8 mouse cellular contexts compared by ENCODE assay signal in genomic region chr1:155091842-155092800, GRCm38 (mm10). TPM values are rescaled to one million over a fixed set of nuclear protein-coding genes. Genes with fewer than 3 reads are reported as not detected.
DNase-seq lines count a peak whose midpoint lies in the region; ATAC-seq lines count a peak whose summit lies in the region.

No protein-coding gene starts in this region.

- no peaks in the 10 kb centered on the region for H3K9me3 ChIP-seq in heart, embryonic 11.5 days (replicated peaks; ENCODE audit: control insufficient read depth, low read length)
- H3K9me3 ChIP-seq in midbrain, embryonic 12.5 days: no peaks in the 10 kb centered on the region
- no peaks in the 10 kb centered on the region for H3K9me3 ChIP-seq in stomach, embryonic 16.5 days (replicated peaks; ENCODE audit: control insufficient read depth, low read length)

- H3K27ac ChIP-seq in brown adipose tissue, adult 24 weeks (replicated peaks; ENCODE audit: low read depth, low read length): peak overlapping the region; percentile 24
- H3K27ac ChIP-seq in heart, embryonic 11.5 days (ENCODE audit: low read depth, low read length): peak overlapping the region; percentile 85
- H3K27ac ChIP-seq in midbrain, embryonic 12.5 days (replicated peaks): peak overlapping the region; percentile 46
- peak overlapping the region; percentile 88 for H3K27ac ChIP-seq in stomach, embryonic 16.5 days (ENCODE audit: low read length)

- peak; percentile 40 to 54 for DNase-seq in left cerebral cortex, adult 18-20 months (ENCODE audit: low spot score in 2 of 2)
- DNase-seq in left cerebral cortex, adult 11 months (ENCODE audit: low spot score): no peak
- DNase-seq in kidney, postnatal 10 days: peak; percentile 83
- no peak for DNase-seq in spleen, postnatal 10 days (ENCODE audit: low spot score in 2 of 2)

- WGBS in heart, embryonic 11.5 days (ENCODE audit: insufficient replicate concordance): 29% methylated on average over 14 of the region's 14 CpGs
- WGBS in midbrain, embryonic 12.5 days: 23% methylated on average over 14 of the region's 14 CpGs
- WGBS in stomach, embryonic 16.5 days: 18% methylated on average over 14 of the region's 14 CpGs

- H3K4me3 ChIP-seq in brown adipose tissue, adult 24 weeks (ENCODE audit: insufficient read depth, low read depth, low read length): no peak overlapping the region
- no peak overlapping the region for H3K4me3 ChIP-seq in heart, embryonic 11.5 days (ENCODE audit: low read depth, low read length)
- no peak overlapping the region for H3K4me3 ChIP-seq in midbrain, embryonic 12.5 days
- H3K4me3 ChIP-seq in stomach, embryonic 16.5 days (replicated peaks; ENCODE audit: low read length): no peak overlapping the region

- H3K4me2 ChIP-seq in heart, embryonic 11.5 days: peak overlapping the region; percentile 46; the same call in 1 of the 2 replicates
- no peak overlapping the region for H3K4me2 ChIP-seq in midbrain, embryonic 12.5 days (replicated peaks)
- H3K4me2 ChIP-seq in stomach, embryonic 16.5 days (ENCODE audit: low read depth, low read length): peak overlapping the region; percentile 26

- H3K4me1 ChIP-seq in brown adipose tissue, adult 24 weeks (ENCODE audit: control insufficient read depth, insufficient read depth, insufficient read length, low read length): peaks cover 21% of the 10 kb centered on the region
- peaks cover 49% of the 10 kb centered on the region for H3K4me1 ChIP-seq in heart, embryonic 11.5 days (ENCODE audit: control insufficient read depth, insufficient read depth, low read length)
- peaks cover 46% of the 10 kb centered on the region for H3K4me1 ChIP-seq in midbrain, embryonic 12.5 days
- H3K4me1 ChIP-seq in stomach, embryonic 16.5 days (ENCODE audit: control insufficient read depth, insufficient read depth, low read length): peaks cover 64% of the 10 kb centered on the region

- ATAC-seq in heart, embryonic 11.5 days (replicated peaks; ENCODE audit: insufficient number of reproducible peaks, low FRiP score, low TSS enrichment): peak; percentile 60; the same call in 1 of the 2 replicates
- ATAC-seq in midbrain, embryonic 12.5 days (ENCODE audit: low FRiP score, low read depth): peak; percentile 76
- peak; percentile 54 for ATAC-seq in stomach, embryonic 16.5 days (ENCODE audit: insufficient read depth, low FRiP score)

- no peak overlapping the region for H3K9ac ChIP-seq in heart, embryonic 11.5 days (ENCODE audit: low read depth, low read length)
- no peak overlapping the region for H3K9ac ChIP-seq in midbrain, embryonic 12.5 days (replicated peaks)
- H3K9ac ChIP-seq in stomach, embryonic 16.5 days (ENCODE audit: low read length): peak overlapping the region; percentile 46

- H3K27me3 ChIP-seq in heart, embryonic 11.5 days (ENCODE audit: control insufficient read depth, insufficient read depth, low read length): no peaks in the 10 kb centered on the region
- peaks cover 7% of the 10 kb centered on the region for H3K27me3 ChIP-seq in midbrain, embryonic 12.5 days
- no peaks in the 10 kb centered on the region for H3K27me3 ChIP-seq in stomach, embryonic 16.5 days (ENCODE audit: control insufficient read depth, insufficient read depth, low read length)

- no peaks in the 10 kb centered on the region for H3K36me3 ChIP-seq in heart, embryonic 11.5 days (ENCODE audit: control insufficient read depth, insufficient read depth, low read length)
- no peaks in the 10 kb centered on the region for H3K36me3 ChIP-seq in midbrain, embryonic 12.5 days
- H3K36me3 ChIP-seq in stomach, embryonic 16.5 days (ENCODE audit: control insufficient read depth, insufficient read depth, low read length): no peaks in the 10 kb centered on the region

RNA-seq across cellular contexts. Expression of gene Ier5, which starts 7.3 kb away (rescaled TPM):
- 10 to 100 TPM; 76.3 to 83.2 TPM for total RNA-seq in left cerebral cortex, adult 18-20 months (2021)
- polyA plus RNA-seq in brown adipose tissue, adult 24 weeks (2012; ENCODE audit: insufficient read depth, insufficient read length, missing spikeins): 3.2 and 5.6 TPM in 2 replicates
- polyA plus RNA-seq in heart, embryonic 11.5 days (2014; fragmentation: Nextera tagmentation; extraction: Ambion mirVana): 7.3 and 7.7 TPM in 2 replicates
- 12.8 and 14.6 TPM in 2 replicates for polyA plus RNA-seq in midbrain, embryonic 12.5 days (2016; fragmentation: Nextera tagmentation; extraction: Ambion mirVana)
- 2.0 and 2.5 TPM in 2 replicates for polyA plus RNA-seq in stomach, embryonic 16.5 days (2015; fragmentation: Nextera tagmentation; extraction: Ambion mirVana)

RNA-seq across cellular contexts. Expression of gene Mr1, which starts 54.5 kb away (rescaled TPM):
- 1 to 10 TPM; 3.2 to 3.6 TPM for total RNA-seq in left cerebral cortex, adult 18-20 months (2021)
- 11.6 and 19.3 TPM in 2 replicates for polyA plus RNA-seq in brown adipose tissue, adult 24 weeks (2012; ENCODE audit: insufficient read depth, insufficient read length, missing spikeins)
- 2.3 and 3.8 TPM in 2 replicates for polyA plus RNA-seq in heart, embryonic 11.5 days (2014; fragmentation: Nextera tagmentation; extraction: Ambion mirVana)
- 0.46 and 0.54 TPM in 2 replicates for polyA plus RNA-seq in midbrain, embryonic 12.5 days (2016; fragmentation: Nextera tagmentation; extraction: Ambion mirVana)
- 8.4 and 9.1 TPM in 2 replicates for polyA plus RNA-seq in stomach, embryonic 16.5 days (2015; fragmentation: Nextera tagmentation; extraction: Ambion mirVana)

Comparison
In these comparisons a context has a peak if more than half of its experiments do, and no peak if none do; other contexts are left out.
1. DNase-seq: peak in left cerebral cortex, adult 18-20 months (2 of 2) and kidney, postnatal 10 days (single experiment); none in left cerebral cortex, adult 11 months (single experiment) and spleen, postnatal 10 days (0 of 2).
2. H3K27ac ChIP-seq: peak in every context shown above with its lines; median percentile 88 in stomach, embryonic 16.5 days; 85 in heart, embryonic 11.5 days; 46 in midbrain, embryonic 12.5 days; 24 in brown adipose tissue, adult 24 weeks.
3. Peak in every context shown above with its lines, with median percentiles within 50 percentile points of each other: ATAC-seq.